Mouse (Mus musculus) heart, adult 18-20 months (tissue): ENCODE data around the gene Pak1. TPM values are rescaled to one million over a fixed set of nuclear protein-coding genes. Genes with fewer than 3 reads are reported as not detected.

Experiments used
- DNase-seq, 2 experiments: peaks; one replicate each; pipeline ENCODE4 v3.0.0; 2021 to 2022; ENCODE audit warnings: mixed read lengths in 1 of 2
- long read RNA-seq, 2 experiments: library from polyadenylated mRNA; stranded (forward); transcript quantifications; one replicate each; pipeline ENCODE4 v2.0.0; 2021
- total RNA-seq, 2 experiments: library from RNA; stranded (reverse); gene quantifications; 2 replicates each; pipeline ENCODE4 v1.2.3; 2021

The Pak1 gene
- total RNA-seq = 1 to 10 TPM; 1.5 to 2.2 TPM
- long read RNA-seq, experiment 1, partial matches to known transcripts = 0 of 1 reads
- long read RNA-seq, experiment 1, other reads (novel, unspliced or antisense) = 0 of 1 reads
- long read RNA-seq, experiment 2, partial matches to known transcripts = 0 of 1 reads
- long read RNA-seq, experiment 2, other reads (novel, unspliced or antisense) = 0 of 1 reads

- peak; percentile 32 to 50 for DNase-seq
Measured at GRCm38 (mm10) chr7:97788190-97788668, at the start of gene Pak1. TSS of gene Pak1 (plus strand) at chr7:97788541.

GRCm38 (mm10) chr7:97740948-97741347 is 47.4 kb upstream of the Pak1 start:
- no peak for DNase-seq

GRCm38 (mm10) chr7:97741756-97742291 is 46.5 kb upstream of the Pak1 start:
- no peak for DNase-seq

- DNase-seq = peak; percentile 40 to 78
Measured at GRCm38 (mm10) chr7:97745299-97745698, 43.0 kb upstream of the Pak1 start.

GRCm38 (mm10) chr7:97747176-97747707 is 41.1 kb upstream of the Pak1 start:
- no peak for DNase-seq

GRCm38 (mm10) chr7:97747787-97748497 is 40.4 kb upstream of the Pak1 start:
- peak; percentile 91 to 92 for DNase-seq

- DNase-seq = peak; percentile 57 to 69
Measured at GRCm38 (mm10) chr7:97748527-97749206, 39.7 kb upstream of the Pak1 start.

GRCm38 (mm10) chr7:97749207-97750190 is 38.8 kb upstream of the Pak1 start:
- DNase-seq = peak in 1 of 2 experiments; percentile 42

- DNase-seq = no peak
Measured at GRCm38 (mm10) chr7:97756967-97757881, 31.1 kb upstream of the Pak1 start.

- DNase-seq = no peak
Measured at GRCm38 (mm10) chr7:97764591-97764990, 23.8 kb upstream of the Pak1 start.

GRCm38 (mm10) chr7:97765181-97765962 is 23.0 kb upstream of the Pak1 start:
- peak; percentile 51 to 64 for DNase-seq

- DNase-seq = no peak
Measured at GRCm38 (mm10) chr7:97765963-97766347, 22.4 kb upstream of the Pak1 start.

GRCm38 (mm10) chr7:97766406-97767166 is 21.8 kb upstream of the Pak1 start:
- no peak for DNase-seq

- no peak for DNase-seq
Measured at GRCm38 (mm10) chr7:97767841-97768240, 20.5 kb upstream of the Pak1 start.

GRCm38 (mm10) chr7:97769020-97769419 is 19.3 kb upstream of the Pak1 start:
- DNase-seq = no peak

GRCm38 (mm10) chr7:97770841-97771620 is 17.3 kb upstream of the Pak1 start:
- peak; percentile 36 to 45 for DNase-seq

GRCm38 (mm10) chr7:97775380-97775779 is 13.0 kb upstream of the Pak1 start:
- DNase-seq = peak in 1 of 2 experiments; percentile 6

- no peak for DNase-seq
Measured at GRCm38 (mm10) chr7:97775923-97776322, 12.4 kb upstream of the Pak1 start.
